Mouse (Mus musculus) ES-E14 (cell line): ENCODE measurements at regions not wholly inside any gene's neighbourhood (a gene's known extent, or its start where the extent isn't known, plus 50 kb on each side); places are given as distances from the start of the nearest gene placed in this dataset.

Experiments
- DNase-seq: peaks from one replicate; pipeline ENCODE4 v3.0.0-alpha.2; 2013; ENCODE audit warnings: low read depth, low spot score
- H3K27ac ChIP-seq: 2 replicates; pipeline ENCODE4 v1.5.1; 2012; ENCODE audit warnings: low read depth, mild to moderate bottlenecking, low read length, moderate library complexity, mixed read lengths; ENCODE audit not compliant: poor library complexity, insufficient read depth, severe bottlenecking
- H3K36me3 ChIP-seq: 2 replicates; pipeline ENCODE4 v1.6.1; 2012; ENCODE audit warnings: mild to moderate bottlenecking, low read length, moderate library complexity, mixed read lengths; ENCODE audit not compliant: control insufficient read depth, poor library complexity, insufficient read depth, severe bottlenecking
- H3K4me1 ChIP-seq, 2 experiments: fragments of 150-350 bp in 1 of 2; sonication (generic) in 1 of 2; 2 replicates each; pipeline ENCODE4 v1.6.1; 2012; ENCODE audit warnings: low read length in 2 of 2, mild to moderate bottlenecking in 1 of 2, mixed read lengths in 1 of 2; ENCODE audit not compliant: control insufficient read depth in 2 of 2, insufficient read depth in 2 of 2, poor library complexity in 1 of 2
- H3K4me3 ChIP-seq, 2 experiments: fragments of 150-350 bp in 1 of 2; sonication (generic) in 1 of 2; 2 replicates each; pipeline ENCODE4 v1.5.1; 2012; ENCODE audit warnings: low read length in 2 of 2, low read depth in 1 of 2, mild to moderate bottlenecking in 1 of 2, mixed read lengths in 1 of 2; ENCODE audit not compliant: insufficient read depth in 1 of 2, poor library complexity in 1 of 2, severe bottlenecking in 1 of 2
- H3K9ac ChIP-seq: 2 replicates; pipeline ENCODE4 v1.6.1; 2012; ENCODE audit warnings: low read depth, mild to moderate bottlenecking, low read length, mixed read lengths; ENCODE audit not compliant: poor library complexity, insufficient read depth, severe bottlenecking
- H3K9me3 ChIP-seq: fragments of 150-350 bp; sonication (generic); 2 replicates; pipeline ENCODE4 v1.6.1; 2012; ENCODE audit warnings: low read depth, mild to moderate bottlenecking, low read length; ENCODE audit not compliant: control insufficient read depth, insufficient read depth
- CHD2 ChIP-seq: IDR thresholded peaks from 2 replicates; pipeline ENCODE4 v1.6.1; 2014; ENCODE audit warnings: mild to moderate bottlenecking, low read depth, low read length, inconsistent platforms
- HCFC1 ChIP-seq: IDR thresholded peaks from 2 replicates; pipeline ENCODE4 v1.6.1; 2012; ENCODE audit warnings: low read length, inconsistent platforms, borderline replicate concordance; ENCODE audit not compliant: insufficient read depth
- MAFK ChIP-seq: IDR thresholded peaks from 2 replicates; pipeline ENCODE4 v1.6.1; 2014; ENCODE audit warnings: mild to moderate bottlenecking, low read depth, low read length, inconsistent platforms; ENCODE audit not compliant: insufficient read depth
- ZC3H11A ChIP-seq: IDR thresholded peaks from 2 replicates; pipeline ENCODE4 v1.6.1; 2012; ENCODE audit warnings: low read depth, mild to moderate bottlenecking, inconsistent platforms, low read length, borderline replicate concordance
- ZNF384 ChIP-seq: IDR thresholded peaks from 2 replicates; pipeline ENCODE4 v1.6.1; 2012; ENCODE audit warnings: low read depth, low read length, inconsistent platforms
- in situ Hi-C, 2 experiments: fragments of 600-800 bp; cut with MboI; formaldehyde crosslinking; loops; one replicate each; pipeline ENCODE4 v1.15.1; 2025; ENCODE audit warnings: low sequenced_read_pairs in 2 of 2, inconsistent platforms in 1 of 2; ENCODE audit not compliant: unreplicated experiment in 2 of 2

DNA sequence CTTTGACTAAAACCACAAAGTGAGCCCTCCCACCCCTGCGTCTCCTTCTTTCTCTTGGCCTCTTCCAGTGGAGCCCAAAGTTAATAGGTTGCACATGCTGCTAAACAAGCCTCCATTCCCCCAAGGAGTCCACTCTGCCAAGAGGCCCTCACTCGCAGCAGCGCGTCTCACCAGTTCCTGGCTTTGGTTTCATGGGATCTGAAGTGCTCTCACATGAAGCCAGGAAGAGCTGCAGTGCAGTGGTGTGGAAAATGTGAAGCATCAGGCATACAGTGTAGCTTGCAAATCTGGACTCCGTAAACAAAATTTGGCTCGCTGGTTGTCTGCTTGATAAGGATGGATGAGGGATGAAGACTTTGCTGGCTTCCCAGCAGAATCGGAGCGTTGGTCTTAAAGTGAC lies 97.7 kb downstream of the Gm10260 start:
- Histone ChIP-seq H3K9me3 (no peaks in the 10 kb centered on the region), H3K27ac (no peak overlapping the region), H3K4me1 (no peaks in the 10 kb centered on the region), H3K4me3 (no peak overlapping the region), H3K9ac (no peak overlapping the region), H3K36me3 (no peaks in the 10 kb centered on the region)
- no peak for DNase-seq
- in situ Hi-C loops: no loop called here
- TF ChIP-seq ZNF384: no peak
- no peak for TF ChIP-seq HCFC1
- no peak for TF ChIP-seq ZC3H11A
- TF ChIP-seq CHD2: no peak
- TF ChIP-seq MAFK: no peak

DNA sequence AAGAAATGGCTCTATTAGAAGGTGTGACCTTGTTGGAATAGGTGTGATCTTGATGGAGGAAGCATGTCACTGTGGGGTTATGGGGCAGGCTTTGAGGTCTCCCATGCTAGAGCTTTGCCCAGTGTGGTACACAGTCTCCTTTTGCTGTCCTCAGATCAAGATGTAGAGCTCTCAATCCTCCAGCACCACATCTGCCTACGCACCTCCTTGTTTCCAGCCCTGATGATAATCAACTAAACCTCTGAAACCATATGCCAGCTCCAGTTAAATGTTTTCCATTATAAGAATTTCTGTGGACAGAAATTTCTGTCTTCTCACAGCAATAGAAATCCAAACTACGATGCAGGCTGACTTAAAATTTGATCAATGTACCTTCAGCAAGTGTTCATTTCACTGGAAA lies 103.8 kb downstream of the Gm10260 start:
- Histone ChIP-seq H3K4me1 (no peaks in the 10 kb centered on the region), H3K36me3 (no peaks in the 10 kb centered on the region), H3K27ac (no peak overlapping the region), H3K9ac (no peak overlapping the region), H3K9me3 (no peaks in the 10 kb centered on the region), H3K4me3 (no peak overlapping the region)
- TF ChIP-seq ZC3H11A (no peak), HCFC1 (no peak), CHD2 (no peak), ZNF384 (no peak), MAFK (no peak)
- in situ Hi-C loops: no loop called here
- DNase-seq: no peak

DNA sequence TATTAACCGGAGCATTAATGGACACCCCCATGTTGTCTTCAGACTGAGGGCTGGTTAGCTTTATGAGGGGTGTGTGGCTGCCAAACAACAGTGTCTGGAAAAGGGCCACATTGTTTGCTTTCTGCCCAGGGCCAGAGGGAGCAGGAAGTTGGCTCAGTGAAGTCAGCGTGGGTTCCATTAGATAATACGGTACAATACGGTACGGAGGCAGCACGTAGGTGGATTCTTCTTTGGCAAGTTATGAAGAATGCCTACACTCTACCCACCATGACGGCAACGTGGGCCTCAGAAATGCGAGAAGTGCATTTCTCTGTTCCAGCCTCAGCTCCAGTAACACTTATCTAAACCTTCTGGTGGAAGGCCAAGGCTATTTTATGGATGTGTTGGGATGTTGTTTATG lies 108.2 kb downstream of the Gm10260 start:
- Histone ChIP-seq H3K27ac (no peak overlapping the region), H3K9ac (no peak overlapping the region), H3K4me1 (no peaks in the 10 kb centered on the region), H3K9me3 (no peaks in the 10 kb centered on the region), H3K36me3 (no peaks in the 10 kb centered on the region), H3K4me3 (no peak overlapping the region)
- in situ Hi-C loops: no loop called here
- no peak for TF ChIP-seq ZC3H11A
- no peak for DNase-seq

DNA sequence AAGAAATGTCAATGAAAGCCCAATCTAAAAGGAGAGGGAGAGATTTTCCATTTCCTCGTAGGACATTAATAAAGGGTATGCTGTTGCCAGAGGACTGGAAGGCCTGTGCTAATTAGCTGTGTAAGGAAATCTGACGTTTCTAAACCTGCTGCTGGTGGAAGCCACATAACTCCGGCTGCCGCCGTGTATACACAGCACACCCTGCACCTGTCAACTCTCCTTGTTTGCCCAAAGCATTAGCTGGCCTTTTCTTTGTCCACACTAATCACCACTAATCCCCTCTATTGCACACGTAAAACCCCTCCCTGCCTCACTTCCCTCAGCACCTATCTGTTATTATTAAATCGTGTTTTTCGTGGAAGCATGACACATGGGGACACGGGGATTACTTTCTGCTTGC lies 108.7 kb downstream of the Gm10260 start:
- Histone ChIP-seq H3K9me3 (no peaks in the 10 kb centered on the region), H3K27ac (no peak overlapping the region), H3K4me1 (no peaks in the 10 kb centered on the region), H3K4me3 (no peak overlapping the region), H3K9ac (no peak overlapping the region), H3K36me3 (no peaks in the 10 kb centered on the region)
- in situ Hi-C loops: no loop called here
- DNase-seq: no peak
- TF ChIP-seq ZC3H11A (no peak), CHD2 (no peak), HCFC1 (no peak), MAFK (no peak), ZNF384 (no peak)

DNA sequence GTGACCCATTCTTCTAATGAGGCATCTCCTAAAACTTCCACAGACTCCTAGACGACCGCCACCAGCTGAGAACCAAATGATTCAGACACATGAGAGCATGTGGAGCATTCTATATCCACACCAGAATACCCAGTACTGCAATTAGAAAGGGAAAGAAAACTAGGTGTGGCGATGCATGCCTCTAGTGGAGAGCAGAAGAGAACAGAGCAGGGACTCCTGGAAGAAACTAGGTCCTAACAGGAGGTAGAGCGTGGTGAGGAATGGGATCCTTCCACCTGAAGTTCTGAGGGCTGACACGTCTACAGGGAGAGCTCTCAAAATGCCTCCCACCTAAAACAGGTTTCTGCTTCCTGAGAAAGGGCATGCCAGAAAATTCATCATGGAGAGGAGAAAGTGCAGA lies 109.3 kb downstream of the Gm10260 start:
- H3K4me3 ChIP-seq: no peak overlapping the region
- no peak overlapping the region for H3K9ac ChIP-seq
- no peak for DNase-seq
- H3K36me3 ChIP-seq: no peaks in the 10 kb centered on the region
- H3K4me1 ChIP-seq: no peaks in the 10 kb centered on the region
- in situ Hi-C loops: no loop called here
- TF ChIP-seq ZC3H11A (no peak), HCFC1 (no peak), ZNF384 (no peak), CHD2 (no peak), MAFK (no peak)
- no peaks in the 10 kb centered on the region for H3K9me3 ChIP-seq
- no peak overlapping the region for H3K27ac ChIP-seq
